Mouse (Mus musculus) splenic B cell, adult 2 months (primary cell): ENCODE measurements around the gene Arhgap23.

Experiments
- DNase-seq: peaks from one replicate; pipeline ENCODE4 v3.0.0-alpha.2; 2011; ENCODE audit warnings: low read depth, low spot score
- H3K27me3 ChIP-seq: 2 replicates; pipeline ENCODE4 v1.6.1; 2012; ENCODE audit warnings: mild to moderate bottlenecking, low read length, moderate library complexity, mixed read lengths; ENCODE audit not compliant: control insufficient read depth, poor library complexity, insufficient read depth, severe bottlenecking
- H3K36me3 ChIP-seq: 2 replicates; pipeline ENCODE4 v1.6.1; 2012; ENCODE audit warnings: mild to moderate bottlenecking, low read length, moderate library complexity, mixed read lengths; ENCODE audit not compliant: control insufficient read depth, poor library complexity, insufficient read depth, severe bottlenecking

Arhgap23 gene

GRCm38 (mm10) chr11:97510966-97511660 is 95.8 kb downstream of the Arhgap23 start:
- H3K36me3 ChIP-seq = no peaks in the 10 kb centered on the region
- DNase-seq = peak; percentile 67
- H3K27me3 ChIP-seq = no peaks in the 10 kb centered on the region

DNA sequence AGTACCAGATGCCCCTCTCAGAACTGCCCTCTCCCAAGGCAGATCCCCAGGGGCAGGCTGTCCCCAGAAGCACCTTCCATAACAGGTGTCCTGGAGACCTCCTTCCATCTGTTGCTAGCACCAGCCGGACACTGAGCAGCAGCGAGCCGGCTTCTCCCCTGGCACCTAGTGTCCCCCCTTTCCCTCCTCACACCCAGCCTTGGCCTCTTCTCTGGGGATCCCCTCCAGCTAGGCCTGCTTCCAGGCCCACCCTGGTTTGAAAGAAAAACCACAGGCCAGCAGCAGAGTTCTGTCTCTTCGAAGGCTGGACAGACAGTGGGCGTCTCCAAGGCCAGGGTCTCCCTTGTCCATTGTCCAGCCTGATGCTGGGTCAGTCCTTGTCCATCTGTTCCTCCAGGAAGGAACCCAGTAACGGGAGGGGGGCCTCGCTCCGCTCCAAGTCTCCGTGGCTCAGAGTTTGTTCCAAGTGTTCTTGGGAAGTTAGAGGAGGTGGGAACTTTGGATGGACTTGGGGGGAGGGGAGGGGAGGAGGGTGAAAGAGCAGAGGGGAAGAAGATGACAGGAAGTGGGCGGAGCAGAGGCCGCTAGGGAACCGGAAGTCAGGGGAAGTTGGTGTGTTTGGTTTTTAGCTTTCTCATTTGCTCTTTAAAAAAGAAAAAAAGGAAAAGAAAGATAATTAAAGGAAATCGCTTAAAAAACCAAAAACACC is 96.5 kb downstream of the Arhgap23 start:
- H3K27me3 ChIP-seq = no peaks in the 10 kb centered on the region
- peak; percentile 62 for DNase-seq
- no peaks in the 10 kb centered on the region for H3K36me3 ChIP-seq

DNA sequence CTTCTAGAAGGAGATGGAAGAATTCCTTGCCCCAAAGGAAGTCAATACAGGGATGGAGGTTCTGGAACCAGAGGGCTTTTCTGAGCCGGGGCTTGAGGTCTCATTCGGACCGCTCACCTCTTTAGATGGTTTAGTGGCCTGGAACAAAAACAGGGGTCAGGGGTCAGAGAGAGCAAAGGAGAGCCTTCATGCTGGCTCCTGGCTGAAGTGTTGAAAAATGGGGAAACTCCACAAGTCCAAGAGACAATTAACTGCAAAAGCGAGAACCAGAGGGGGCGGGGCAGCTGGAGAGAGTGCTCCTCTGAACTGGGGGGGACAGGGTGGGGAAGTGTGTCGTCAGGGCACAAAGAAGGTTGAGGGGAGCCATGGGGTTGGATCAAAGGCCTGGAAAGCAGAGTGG is 97.2 kb downstream of the Arhgap23 start:
- H3K27me3 ChIP-seq = no peaks in the 10 kb centered on the region
- DNase-seq = no peak
- no peaks in the 10 kb centered on the region for H3K36me3 ChIP-seq

GRCm38 (mm10) chr11:97513066-97513465 is 97.7 kb downstream of the Arhgap23 start:
- Histone ChIP-seq H3K27me3 (no peaks in the 10 kb centered on the region), H3K36me3 (no peaks in the 10 kb centered on the region)
- no peak for DNase-seq

- no peaks in the 10 kb centered on the region for H3K36me3 ChIP-seq
- no peak for DNase-seq
- H3K27me3 ChIP-seq = no peaks in the 10 kb centered on the region; the same call in 1 of the 2 replicates
Observed at GRCm38 (mm10) chr11:97520541-97520940, 105.2 kb downstream of the Arhgap23 start.

GRCm38 (mm10) chr11:97521741-97522474 is 106.6 kb downstream of the Arhgap23 start:
- no peak for DNase-seq
- no peaks in the 10 kb centered on the region for H3K36me3 ChIP-seq

GRCm38 (mm10) chr11:97523107-97523506 is 107.8 kb downstream of the Arhgap23 start:
- Histone ChIP-seq H3K27me3 (no peaks in the 10 kb centered on the region; the same call in 1 of the 2 replicates), H3K36me3 (no peaks in the 10 kb centered on the region)
- no peak for DNase-seq

More at GRCm38 (mm10) chr11:97521741-97522474, 106.6 kb downstream of the Arhgap23 start:
- no peaks in the 10 kb centered on the region; the same call in 1 of the 2 replicates for H3K27me3 ChIP-seq

- Histone ChIP-seq H3K27me3 (no peaks in the 10 kb centered on the region; the same call in 1 of the 2 replicates), H3K36me3 (no peaks in the 10 kb centered on the region)
- no peak for DNase-seq
Observed at GRCm38 (mm10) chr11:97523827-97524261, 108.5 kb downstream of the Arhgap23 start.

DNA sequence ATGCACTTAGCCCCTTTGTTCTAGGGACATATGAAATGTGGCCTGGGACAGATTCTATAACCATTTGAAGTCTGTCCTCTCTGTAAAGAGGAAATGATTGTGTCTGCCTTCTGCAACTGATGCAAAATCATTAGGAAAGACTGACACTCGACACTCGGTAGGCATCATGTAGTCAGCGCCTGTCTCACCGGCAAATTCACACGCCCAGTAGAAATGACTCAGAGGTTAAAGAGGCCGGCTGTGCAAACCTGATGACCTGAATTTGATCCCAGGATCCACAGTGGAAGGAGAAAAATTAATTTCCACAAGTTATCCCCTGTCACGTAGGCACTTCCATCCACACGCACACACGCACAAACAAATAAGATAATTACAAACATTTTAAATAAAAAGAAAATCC is 109.0 kb downstream of the Arhgap23 start:
- Histone ChIP-seq H3K36me3 (no peaks in the 10 kb centered on the region), H3K27me3 (no peaks in the 10 kb centered on the region; the same call in 1 of the 2 replicates)
- DNase-seq = no peak

DNA sequence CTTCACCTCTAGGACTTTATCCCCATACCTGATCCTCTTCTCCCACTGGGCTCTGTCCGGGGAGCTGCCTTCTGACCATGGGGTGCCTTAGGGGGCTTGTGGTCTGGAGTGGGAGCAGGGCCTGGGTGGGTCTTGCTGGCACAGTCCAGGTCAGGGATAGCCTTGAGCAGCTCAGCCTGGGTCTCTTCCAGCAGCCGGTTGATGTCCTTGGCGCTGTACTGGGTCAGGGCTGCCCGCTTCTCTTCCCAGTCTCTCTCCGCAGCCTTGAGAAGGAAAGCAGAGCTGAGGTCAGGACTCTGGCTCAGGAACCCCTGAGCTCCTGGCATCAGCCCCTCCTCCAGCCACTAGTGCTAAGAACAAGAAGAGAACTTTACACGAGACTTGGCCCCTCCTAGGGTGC is 110.0 kb downstream of the Arhgap23 start:
- no peak for DNase-seq
- Histone ChIP-seq H3K36me3 (no peaks in the 10 kb centered on the region), H3K27me3 (no peaks in the 10 kb centered on the region; the same call in 1 of the 2 replicates)

GRCm38 (mm10) chr11:97528282-97528808 is 113.0 kb downstream of the Arhgap23 start:
- DNase-seq = no peak
- Histone ChIP-seq H3K36me3 (no peaks in the 10 kb centered on the region), H3K27me3 (no peaks in the 10 kb centered on the region; the same call in 1 of the 2 replicates)

- no peaks in the 10 kb centered on the region for H3K36me3 ChIP-seq
- no peak for DNase-seq
- peaks cover 1% of the 10 kb centered on the region; the same call in 1 of the 2 replicates for H3K27me3 ChIP-seq
Observed at GRCm38 (mm10) chr11:97530069-97530468, 114.7 kb downstream of the Arhgap23 start.

- Histone ChIP-seq H3K36me3 (no peaks in the 10 kb centered on the region), H3K27me3 (peaks cover 1% of the 10 kb centered on the region; the same call in 1 of the 2 replicates)
- DNase-seq = no peak
Observed at GRCm38 (mm10) chr11:97530961-97531360, 115.6 kb downstream of the Arhgap23 start.

DNA sequence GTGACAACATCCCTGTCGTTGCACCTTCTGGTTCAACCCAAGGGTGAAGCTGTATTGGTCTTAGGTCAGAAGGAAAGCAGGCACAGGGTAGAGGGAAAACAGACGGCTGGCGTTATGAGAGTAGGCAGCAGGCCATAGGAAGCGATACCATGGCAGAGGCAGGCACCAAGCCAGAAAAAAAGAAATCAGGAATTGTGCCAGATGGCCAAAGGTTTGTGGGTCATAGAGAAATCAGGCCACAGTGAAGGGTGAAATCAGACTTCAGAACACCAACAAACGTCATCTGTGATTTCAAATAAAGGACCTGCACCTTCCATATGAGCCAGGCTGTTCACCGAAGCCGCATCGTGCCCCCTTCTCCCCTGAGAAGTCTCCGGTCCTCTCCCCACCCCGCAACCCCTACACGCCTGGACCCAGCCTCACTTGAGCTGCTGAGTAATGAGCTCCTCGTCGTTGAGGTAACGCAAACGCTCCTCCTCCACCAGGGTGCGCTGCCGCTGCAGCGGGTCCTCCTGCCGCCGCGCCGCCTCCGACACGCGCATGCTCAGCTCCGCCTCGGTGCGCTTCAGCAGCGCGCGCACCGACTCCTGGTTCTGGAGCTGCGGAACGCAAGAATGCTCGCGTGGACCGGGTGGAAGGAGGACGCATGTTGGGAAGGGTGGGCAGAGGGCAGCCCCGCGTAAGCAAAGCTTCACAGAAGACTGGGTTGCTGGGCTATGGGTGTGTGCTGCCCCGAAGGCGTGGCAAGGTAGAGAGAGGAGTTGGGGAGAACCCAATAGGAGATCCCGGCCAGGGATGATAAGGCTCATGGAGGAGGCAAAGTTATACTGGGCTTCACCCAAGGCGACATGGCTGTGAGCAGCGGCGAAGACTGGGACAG is 116.3 kb downstream of the Arhgap23 start:
- Histone ChIP-seq H3K36me3 (no peaks in the 10 kb centered on the region), H3K27me3 (peaks cover 1% of the 10 kb centered on the region; the same call in 1 of the 2 replicates)
- peak; percentile 91 for DNase-seq
